Comparison of ENCODE assay signal across 12 mouse cellular contexts in the genomic region with DNA sequence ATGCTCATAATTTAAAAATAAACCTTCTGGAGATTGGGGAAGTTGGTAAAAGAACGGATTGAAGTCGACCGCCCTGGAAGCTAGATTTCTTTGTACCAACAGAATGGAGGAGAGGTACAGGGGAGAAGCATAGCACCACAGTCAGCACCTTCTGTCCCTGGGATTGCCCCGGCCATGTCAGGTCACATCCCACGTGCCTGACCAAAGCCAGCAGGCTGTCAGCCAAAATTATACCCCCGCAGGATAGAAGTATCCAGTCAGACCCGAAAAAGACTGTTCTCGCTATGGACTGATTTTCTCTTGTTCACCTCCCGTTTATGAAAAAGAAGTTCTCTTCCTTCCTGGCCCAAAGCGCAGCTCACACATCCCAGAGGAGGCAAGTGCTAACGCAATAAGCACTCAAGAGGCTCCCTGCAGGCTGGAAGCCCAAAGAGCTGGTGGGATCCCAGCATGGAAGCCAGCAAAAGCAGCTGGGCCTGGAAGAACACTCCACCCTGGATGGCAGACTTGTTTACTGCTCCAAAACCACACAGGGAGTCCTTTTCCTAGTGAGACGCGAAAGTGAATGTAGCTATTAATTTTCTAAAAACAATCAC. TPM values are rescaled to one million over a fixed set of nuclear protein-coding genes. Genes with fewer than 3 reads are reported as not detected.
DNase-seq lines count a peak whose midpoint lies in the region; ATAC-seq and TF ChIP-seq lines count a peak whose summit lies in the region.
"Had no signal": no experiment of that assay in that cellular context is flagged by ENCODE, and none has a peak within 500 bp of the region (broad histone marks: within the 10 kb centered on the region; RNA-seq: fewer than 3 reads in every experiment).

No protein-coding gene starts in this region.

- 0 out of 2 replicates have a peak, but pooled peaks cover 4% of the 10 kb centered on the region for H3K27me3 ChIP-seq in hindbrain, embryonic 10.5 days (ENCODE audit: insufficient read depth, poor library complexity, severe bottlenecking)
- no peaks in the 10 kb centered on the region for H3K27me3 ChIP-seq in hindbrain, embryonic 11.5 days (ENCODE audit: control insufficient read depth, insufficient read depth, low read length)
- H3K27me3 ChIP-seq in E14TG2a.4 (ENCODE audit: insufficient read depth, low read length): peaks cover 6% of the 10 kb centered on the region; the same call in 1 of the 2 replicates
- no peaks in the 10 kb centered on the region for H3K27me3 ChIP-seq in hindbrain, embryonic 16.5 days (replicated peaks; ENCODE audit: control insufficient read depth, insufficient read depth, low read length)
- H3K27me3 ChIP-seq in intestine, embryonic 16.5 days (replicated peaks; ENCODE audit: control insufficient read depth, insufficient read depth, low read length): no peaks in the 10 kb centered on the region

- H3K4me3 ChIP-seq in hindbrain, embryonic 10.5 days: no peak overlapping the region
- no peak overlapping the region for H3K4me3 ChIP-seq in hindbrain, embryonic 11.5 days (ENCODE audit: low read depth, low read length)
- H3K4me3 ChIP-seq in E14TG2a.4 (replicated peaks; ENCODE audit: low read length): peak overlapping the region; percentile 37; the same call in 1 of the 2 replicates
- H3K4me3 ChIP-seq in hindbrain, embryonic 16.5 days (ENCODE audit: low read length): no peak overlapping the region
- no peak overlapping the region for H3K4me3 ChIP-seq in intestine, embryonic 16.5 days (ENCODE audit: low read length)

- H3K9me3 ChIP-seq in hindbrain, embryonic 10.5 days: no peaks in the 10 kb centered on the region
- H3K9me3 ChIP-seq in hindbrain, embryonic 11.5 days (ENCODE audit: control insufficient read depth, low read length): no peaks in the 10 kb centered on the region
- no peaks in the 10 kb centered on the region for H3K9me3 ChIP-seq in E14TG2a.4 (ENCODE audit: low read length)
- H3K9me3 ChIP-seq in hindbrain, embryonic 16.5 days (ENCODE audit: control insufficient read depth, low read length): no peaks in the 10 kb centered on the region
- no peaks in the 10 kb centered on the region for H3K9me3 ChIP-seq in intestine, embryonic 16.5 days (ENCODE audit: control insufficient read depth, low read length)

- peaks cover 54% of the 10 kb centered on the region for H3K4me1 ChIP-seq in hindbrain, embryonic 10.5 days (replicated peaks)
- H3K4me1 ChIP-seq in hindbrain, embryonic 11.5 days (replicated peaks; ENCODE audit: control insufficient read depth, insufficient read depth, low read length): peaks cover 21% of the 10 kb centered on the region
- peaks cover 62% of the 10 kb centered on the region for H3K4me1 ChIP-seq in E14TG2a.4 (replicated peaks; ENCODE audit: low read depth, low read length)
- H3K4me1 ChIP-seq in hindbrain, embryonic 16.5 days (ENCODE audit: control insufficient read depth, insufficient read depth, low read depth, low read length): peaks cover 10% of the 10 kb centered on the region
- peaks cover 8% of the 10 kb centered on the region; the same call in 1 of the 2 replicates for H3K4me1 ChIP-seq in intestine, embryonic 16.5 days (ENCODE audit: control insufficient read depth, insufficient read depth, low read length)

- ATAC-seq in hindbrain, embryonic 11.5 days (ENCODE audit: low FRiP score): no peak
- ATAC-seq in hindbrain, embryonic 16.5 days: no peak
- no peak for ATAC-seq in intestine, embryonic 16.5 days

- no peaks in the 10 kb centered on the region for H3K36me3 ChIP-seq in hindbrain, embryonic 10.5 days
- H3K36me3 ChIP-seq in hindbrain, embryonic 11.5 days (ENCODE audit: control insufficient read depth, insufficient read depth, low read length): no peaks in the 10 kb centered on the region
- H3K36me3 ChIP-seq in E14TG2a.4 (ENCODE audit: insufficient read depth, low read length): no peaks in the 10 kb centered on the region
- no peaks in the 10 kb centered on the region for H3K36me3 ChIP-seq in hindbrain, embryonic 16.5 days (ENCODE audit: control insufficient read depth, insufficient read depth, low read length)
- no peaks in the 10 kb centered on the region for H3K36me3 ChIP-seq in intestine, embryonic 16.5 days (ENCODE audit: control insufficient read depth, insufficient read depth, low read length)

- TF ChIP-seq CTCF in E14TG2a.4 (conservative IDR thresholded peaks at IDR 0.05; ENCODE audit: low read length): no peak
- no peak for TF ChIP-seq CTCF in brain, embryonic 14.5 days (IDR thresholded peaks at IDR 0.05; ENCODE audit: borderline replicate concordance, extremely low read depth, insufficient read depth, insufficient read length)

- WGBS in hindbrain, embryonic 10.5 days: 57% methylated on average over 13 of the region's 13 CpGs
- 55% methylated on average over 13 of the region's 13 CpGs for WGBS in hindbrain, embryonic 11.5 days
- 48% methylated on average over 13 of the region's 13 CpGs for WGBS in hindbrain, embryonic 16.5 days
- WGBS in intestine, embryonic 16.5 days: 60% methylated on average over 13 of the region's 13 CpGs

- TF ChIP-seq POLR2A in brain, embryonic 14.5 days (IDR thresholded peaks at IDR 0.05; ENCODE audit: borderline replicate concordance, extremely low read depth, insufficient read depth, insufficient read length, poor library complexity, severe bottlenecking): no peak

- no peak overlapping the region for H3K4me2 ChIP-seq in hindbrain, embryonic 11.5 days (replicated peaks; ENCODE audit: low read depth, low read length)
- no peak overlapping the region for H3K4me2 ChIP-seq in hindbrain, embryonic 16.5 days (ENCODE audit: low read length)
- H3K4me2 ChIP-seq in intestine, embryonic 16.5 days (ENCODE audit: low read depth, low read length): no peak overlapping the region

- no peak overlapping the region for H3K9ac ChIP-seq in hindbrain, embryonic 11.5 days (ENCODE audit: low read depth, low read length)
- 0 out of 2 replicates have a peak overlapping the region, but pooled peaks have one; percentile 13 for H3K9ac ChIP-seq in hindbrain, embryonic 16.5 days (ENCODE audit: low read depth, low read length)
- no peak overlapping the region for H3K9ac ChIP-seq in intestine, embryonic 16.5 days (ENCODE audit: low read depth, low read length)

- H3K27ac ChIP-seq in hindbrain, embryonic 10.5 days: peak overlapping the region; percentile 53
- no peak overlapping the region for H3K27ac ChIP-seq in hindbrain, embryonic 11.5 days (ENCODE audit: low read depth, low read length)
- peak overlapping the region; percentile 64 for H3K27ac ChIP-seq in hindbrain, embryonic 16.5 days (ENCODE audit: low read depth, low read length)
- H3K27ac ChIP-seq in intestine, embryonic 16.5 days (ENCODE audit: low read length): no peak overlapping the region; the same call in 1 of the 2 replicates

- DNase-seq in hindbrain, embryonic 10.5 days (ENCODE audit: low spot score): no peak
- DNase-seq in hindbrain, embryonic 11.5 days (ENCODE audit: low spot score): no peak
- DNase-seq in brain, embryonic 14.5 days (ENCODE audit: low read depth): peak; percentile 66
- DNase-seq in urinary bladder, postnatal 14 days (ENCODE audit: low spot score): no peak
- DNase-seq in frontal cortex, postnatal 14 days (ENCODE audit: low spot score in 2 of 2): no peak
- DNase-seq: adrenal gland, adult 8-10 months; cerebellum, postnatal 36 days; right cerebral cortex, postnatal 14 days had no signal

RNA-seq across cellular contexts. Expression of gene Acss1, which starts 19.9 kb away (rescaled TPM):
- 16.2 and 34.1 TPM in 2 replicates for polyA plus RNA-seq in hindbrain, embryonic 10.5 days (2016; fragmentation: Nextera tagmentation; extraction: Ambion mirVana)
- 31.4 and 31.9 TPM in 2 replicates for polyA plus RNA-seq in hindbrain, embryonic 11.5 days (2014; fragmentation: Nextera tagmentation; extraction: Ambion mirVana)
- polyA plus RNA-seq in brain, embryonic 14.5 days (2012; rRNA removed): 22.8 and 28.0 TPM in 2 replicates
- polyA plus RNA-seq in hindbrain, embryonic 16.5 days (2015; fragmentation: Nextera tagmentation; extraction: Ambion mirVana): 22.1 and 24.4 TPM in 2 replicates
- polyA plus RNA-seq in intestine, embryonic 16.5 days (2015; fragmentation: Nextera tagmentation; extraction: Ambion mirVana): 35.3 and 37.7 TPM in 2 replicates

RNA-seq across cellular contexts. Expression of gene Apmap, which starts 40.0 kb away (rescaled TPM):
- polyA plus RNA-seq in hindbrain, embryonic 10.5 days (2016; fragmentation: Nextera tagmentation; extraction: Ambion mirVana): 32.2 and 39.1 TPM in 2 replicates
- polyA plus RNA-seq in hindbrain, embryonic 11.5 days (2014; fragmentation: Nextera tagmentation; extraction: Ambion mirVana): 40.3 and 42.6 TPM in 2 replicates
- polyA plus RNA-seq in brain, embryonic 14.5 days (2012; rRNA removed): 44.0 and 48.2 TPM in 2 replicates
- 43.9 and 44.0 TPM in 2 replicates for polyA plus RNA-seq in hindbrain, embryonic 16.5 days (2015; fragmentation: Nextera tagmentation; extraction: Ambion mirVana)
- polyA plus RNA-seq in intestine, embryonic 16.5 days (2015; fragmentation: Nextera tagmentation; extraction: Ambion mirVana): 38.8 and 42.9 TPM in 2 replicates

RNA-seq across cellular contexts. Expression of gene Vsx1, which starts 40.8 kb away (rescaled TPM):
- 1.0 TPM in 2 replicates for polyA plus RNA-seq in hindbrain, embryonic 10.5 days (2016; fragmentation: Nextera tagmentation; extraction: Ambion mirVana)
- 1.1 and 1.9 TPM in 2 replicates for polyA plus RNA-seq in hindbrain, embryonic 11.5 days (2014; fragmentation: Nextera tagmentation; extraction: Ambion mirVana)
- 0.03 and 0.08 TPM in 2 replicates for polyA plus RNA-seq in brain, embryonic 14.5 days (2012; rRNA removed)
- polyA plus RNA-seq in hindbrain, embryonic 16.5 days (2015; fragmentation: Nextera tagmentation; extraction: Ambion mirVana): 0.06 and 0.09 TPM in 2 replicates
- not detected in 2 replicates for polyA plus RNA-seq in intestine, embryonic 16.5 days (2015; fragmentation: Nextera tagmentation; extraction: Ambion mirVana)
- polyA plus RNA-seq: liver, embryonic 16.5 days had no signal

Comparison
In these comparisons a context has a peak if more than half of its experiments do, and no peak if none do; other contexts are left out.
1. H3K27ac ChIP-seq: peak in hindbrain, embryonic 10.5 days (single experiment) and hindbrain, embryonic 16.5 days (single experiment); none in hindbrain, embryonic 11.5 days (single experiment) and intestine, embryonic 16.5 days (single experiment).